Mouse (Mus musculus) liver, embryonic 11.5 days (tissue): ENCODE measurements around the gene Sh3rf3. TPM values are rescaled to one million over a fixed set of nuclear protein-coding genes. Genes with fewer than 3 reads are reported as not detected.
A peak's percentile ranks its signal among the peaks of the same experiment; 100 is the strongest.
"Not testable (repeated sequence)": the region's sequence is repeated elsewhere in the genome, so short reads cannot be mapped to it uniquely, and the experiment has no call there.

Experiments used
- ATAC-seq: fragments of 200-750 bp; cut with Nextera tagmentation; replicated peaks from 2 replicates; pipeline ENCODE4 v1.8.0; 2017; ENCODE audit warnings: moderate number of reproducible peaks, mild to moderate bottlenecking, moderate TSS enrichment, moderate library complexity; ENCODE audit not compliant: low FRiP score
- DNase-seq: peaks from one replicate; pipeline ENCODE4 v3.0.0-alpha.2; 2017; ENCODE audit warnings: low spot score
- H3K27ac ChIP-seq: fragments of 300-500 bp; sonication (generic); 2 replicates; pipeline ENCODE4 v1.5.1; 2014; ENCODE audit warnings: mild to moderate bottlenecking, low read depth, low read length, control low read depth
- H3K27me3 ChIP-seq: fragments of 300-500 bp; sonication (generic); replicated peaks from 2 replicates; pipeline ENCODE4 v1.6.1; 2014; ENCODE audit warnings: low read length, mixed read lengths; ENCODE audit not compliant: control insufficient read depth, insufficient read depth
- H3K36me3 ChIP-seq: fragments of 300-500 bp; sonication (generic); 2 replicates; pipeline ENCODE4 v1.6.1; 2014; ENCODE audit warnings: mild to moderate bottlenecking, low read length, moderate library complexity, mixed read lengths; ENCODE audit not compliant: control insufficient read depth, insufficient read depth
- H3K4me1 ChIP-seq: fragments of 300-500 bp; sonication (generic); replicated peaks from 2 replicates; pipeline ENCODE4 v1.6.1; 2014; ENCODE audit warnings: low read length, mixed read lengths; ENCODE audit not compliant: control insufficient read depth, insufficient read depth
- H3K4me2 ChIP-seq: fragments of 300-500 bp; sonication (generic); 2 replicates; pipeline ENCODE4 v1.6.1; 2014; ENCODE audit warnings: mild to moderate bottlenecking, control low read depth, moderate library complexity
- H3K4me3 ChIP-seq: fragments of 300-500 bp; sonication (generic); 2 replicates; pipeline ENCODE4 v1.5.1; 2014; ENCODE audit warnings: low read depth, low read length, control low read depth
- H3K9ac ChIP-seq: fragments of 300-500 bp; sonication (generic); 2 replicates; pipeline ENCODE4 v1.6.1; 2014; ENCODE audit warnings: low read depth, low read length, control low read depth
- H3K9me3 ChIP-seq: fragments of 300-500 bp; sonication (generic); 2 replicates; pipeline ENCODE4 v1.6.1; 2016; ENCODE audit warnings: low read length, inconsistent platforms, mixed read lengths; ENCODE audit not compliant: control insufficient read depth
- WGBS: fragments of 180-500 bp; shearing (Covaris S2); extraction: QIAGEN DNeasy Blood & Tissue Kit; methylation state at CpG from one replicate; pipeline ENCODE4 v1.1.7; 2014; 5-methylcytosine and 5-hydroxymethylcytosine counted together
- polyA plus RNA-seq: library from polyadenylated mRNA; unstranded; fragments of >200 nt; fragmentation: Nextera tagmentation; extraction: Ambion mirVana; gene quantifications from 2 replicates; pipeline ENCODE4 v1.2.1, GENCODE M21; 2014

The Sh3rf3 gene
- polyA plus RNA-seq, 1 experiment from 2014 or later, result not detected

- Histone ChIP-seq H3K4me3 (no peak overlapping the region), H3K9me3 (no peaks in the 10 kb centered on the region), H3K27me3 (no peaks in the 10 kb centered on the region), H3K27ac (no peak overlapping the region), H3K36me3 (no peaks in the 10 kb centered on the region), H3K4me1 (no peaks in the 10 kb centered on the region), H3K4me2 (no peak overlapping the region), H3K9ac (no peak overlapping the region)
- WGBS, result 84% methylated on average over 14 of the region's 14 CpGs
- DNase-seq (no peak), ATAC-seq (no peak)
Observed at GRCm38 (mm10) chr10:59089861-59090621, 276.9 kb downstream of the Sh3rf3 start.

DNA sequence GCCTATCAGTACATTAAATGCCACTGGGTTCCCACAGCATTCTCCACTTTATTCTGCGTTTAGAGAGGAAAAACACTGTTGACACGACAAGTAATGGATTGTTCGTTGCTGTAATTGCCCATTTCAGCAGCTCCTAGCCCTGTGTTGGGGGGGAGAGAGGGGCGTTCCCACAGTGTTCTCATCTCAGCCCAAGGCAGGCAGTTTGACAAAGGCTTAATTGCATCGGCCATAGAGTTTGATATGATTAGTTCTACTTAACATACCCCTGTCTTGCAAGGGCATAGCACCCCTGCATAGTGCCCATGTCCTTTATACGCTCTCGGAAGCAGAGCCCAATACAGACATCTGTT is 277.4 kb downstream of the Sh3rf3 start:
- H3K27ac ChIP-seq, result no peak overlapping the region
- DNase-seq, result no peak
- 76% methylated on average over 7 of the region's 7 CpGs for WGBS
- H3K4me3 ChIP-seq, result no peak overlapping the region
- no peak overlapping the region for H3K4me2 ChIP-seq
- no peaks in the 10 kb centered on the region for H3K4me1 ChIP-seq
- H3K9me3 ChIP-seq, result no peaks in the 10 kb centered on the region
- H3K36me3 ChIP-seq, result no peaks in the 10 kb centered on the region
- no peak overlapping the region for H3K9ac ChIP-seq
- no peak for ATAC-seq
- H3K27me3 ChIP-seq, result no peaks in the 10 kb centered on the region

DNA sequence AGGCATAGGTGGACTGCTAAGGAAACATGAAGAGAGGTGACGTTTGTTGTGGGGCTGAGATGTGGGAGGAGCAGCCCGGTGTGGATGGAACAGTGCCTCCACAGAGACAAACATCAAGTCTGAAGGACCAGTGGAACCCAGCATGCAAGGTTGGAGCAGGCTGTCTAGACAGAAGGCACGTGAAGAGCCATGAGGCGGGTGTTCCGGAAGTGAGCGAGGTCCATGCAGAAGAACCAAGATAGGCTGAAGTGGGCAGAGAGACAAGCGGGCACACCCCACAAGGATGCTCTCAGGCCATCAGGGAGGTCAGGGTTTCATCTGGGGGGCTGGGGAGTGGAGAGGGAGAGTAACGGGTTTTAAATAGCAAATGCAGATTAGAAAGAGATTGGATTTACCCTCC is 278.4 kb downstream of the Sh3rf3 start:
- Histone ChIP-seq H3K4me2 (no peak overlapping the region), H3K9ac (no peak overlapping the region), H3K4me3 (no peak overlapping the region), H3K27me3 (no peaks in the 10 kb centered on the region), H3K27ac (no peak overlapping the region), H3K9me3 (no peaks in the 10 kb centered on the region), H3K36me3 (no peaks in the 10 kb centered on the region), H3K4me1 (no peaks in the 10 kb centered on the region)
- DNase-seq, result no peak
- 85% methylated on average over 8 of the region's 8 CpGs for WGBS
- no peak for ATAC-seq

GRCm38 (mm10) chr10:59091988-59092387 is 278.8 kb downstream of the Sh3rf3 start:
- 90% methylated on average over 7 of the region's 7 CpGs for WGBS
- Histone ChIP-seq H3K27me3 (no peaks in the 10 kb centered on the region), H3K4me3 (no peak overlapping the region), H3K27ac (no peak overlapping the region), H3K9ac (no peak overlapping the region), H3K9me3 (no peaks in the 10 kb centered on the region), H3K4me2 (no peak overlapping the region), H3K36me3 (no peaks in the 10 kb centered on the region), H3K4me1 (no peaks in the 10 kb centered on the region)
- DNase-seq (no peak), ATAC-seq (no peak)

- not testable (repeated sequence) for H3K4me3 ChIP-seq, H3K36me3 ChIP-seq, H3K9me3 ChIP-seq, DNase-seq, H3K4me2 ChIP-seq, H3K9ac ChIP-seq, H3K4me1 ChIP-seq, H3K27me3 ChIP-seq, H3K27ac ChIP-seq, ATAC-seq
- 85% methylated on average over 5 of the region's 5 CpGs for WGBS
Observed at GRCm38 (mm10) chr10:59103076-59103475, 289.9 kb downstream of the Sh3rf3 start.

- Histone ChIP-seq H3K4me3 (no peak overlapping the region), H3K9me3 (no peaks in the 10 kb centered on the region), H3K4me1 (no peaks in the 10 kb centered on the region), H3K9ac (no peak overlapping the region), H3K36me3 (no peaks in the 10 kb centered on the region), H3K4me2 (no peak overlapping the region), H3K27ac (no peak overlapping the region), H3K27me3 (no peaks in the 10 kb centered on the region)
- WGBS, result 87% methylated on average over 5 of the region's 5 CpGs
- no peak for ATAC-seq
- no peak for DNase-seq
Observed at GRCm38 (mm10) chr10:59104683-59105082, 291.5 kb downstream of the Sh3rf3 start.

GRCm38 (mm10) chr10:59105885-59106284 is 292.7 kb downstream of the Sh3rf3 start:
- 78% methylated on average over 8 of the region's 8 CpGs for WGBS
- Histone ChIP-seq H3K4me3 (no peak overlapping the region), H3K27me3 (no peaks in the 10 kb centered on the region), H3K9me3 (no peaks in the 10 kb centered on the region), H3K36me3 (no peaks in the 10 kb centered on the region), H3K27ac (no peak overlapping the region), H3K4me1 (no peaks in the 10 kb centered on the region), H3K4me2 (no peak overlapping the region), H3K9ac (no peak overlapping the region)
- no peak for ATAC-seq
- no peak for DNase-seq

DNA sequence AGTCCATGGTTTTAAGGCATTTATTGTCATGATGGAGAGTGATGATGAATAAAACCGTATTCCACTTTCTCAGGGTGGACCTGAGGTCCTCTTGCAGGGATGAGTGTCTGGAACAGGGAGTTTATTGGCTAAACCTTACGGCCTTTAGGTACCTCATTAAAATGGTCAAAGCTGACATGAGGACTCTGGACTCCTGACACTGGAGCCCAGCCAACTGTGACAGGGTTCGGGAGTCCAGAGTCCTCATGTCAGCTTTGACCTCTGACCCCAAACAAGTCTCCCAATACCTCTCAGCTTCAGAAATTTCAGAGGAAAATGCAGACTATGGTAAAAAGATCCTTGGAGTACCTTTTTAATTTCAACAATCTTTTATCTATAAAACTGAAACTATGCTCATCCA is 293.5 kb downstream of the Sh3rf3 start:
- Histone ChIP-seq H3K27ac (no peak overlapping the region), H3K27me3 (no peaks in the 10 kb centered on the region), H3K36me3 (no peaks in the 10 kb centered on the region), H3K9ac (no peak overlapping the region), H3K4me1 (no peaks in the 10 kb centered on the region), H3K4me2 (no peak overlapping the region), H3K4me3 (no peak overlapping the region), H3K9me3 (no peaks in the 10 kb centered on the region)
- DNase-seq (no peak), ATAC-seq (no peak)
- WGBS, result 81% methylated on average over 3 of the region's 3 CpGs

- Histone ChIP-seq H3K27me3 (no peaks in the 10 kb centered on the region), H3K4me3 (no peak overlapping the region), H3K4me1 (no peaks in the 10 kb centered on the region), H3K36me3 (no peaks in the 10 kb centered on the region), H3K9ac (no peak overlapping the region), H3K4me2 (no peak overlapping the region), H3K27ac (no peak overlapping the region), H3K9me3 (no peaks in the 10 kb centered on the region)
- peak; percentile 57 for DNase-seq
- ATAC-seq, result no peak
- 33% methylated on average over 2 of the region's 2 CpGs for WGBS
Observed at GRCm38 (mm10) chr10:59109015-59109414, 295.9 kb downstream of the Sh3rf3 start.
